Mouse (Mus musculus) small intestine, adult 2 months (tissue): ENCODE data around the gene Etv3.

Experiments used
- CTCF ChIP-seq: fragments of 200-500 bp; IDR thresholded peaks from 2 replicates; pipeline ENCODE4 v1.5.1; 2012; ENCODE audit warnings: low read depth, mild to moderate bottlenecking, control low read depth, inconsistent platforms, low read length, moderate library complexity, mixed read lengths; ENCODE audit not compliant: insufficient replicate concordance, insufficient read length; ENCODE audit errors: extremely low read depth
- POLR2A ChIP-seq: fragments of 200-500 bp; IDR thresholded peaks from 2 replicates; pipeline ENCODE4 v1.6.1; 2012; ENCODE audit warnings: low read depth, mild to moderate bottlenecking, control low read depth, inconsistent platforms, low read length, moderate library complexity

- TF ChIP-seq POLR2A (no peak), CTCF (no peak)
Observed at GRCm38 (mm10) chr3:87501151-87501550, 24.1 kb upstream of the Etv3 start.
